Mouse (Mus musculus) kidney, postnatal 0 days (tissue): Measurements from ENCODE around the gene Atp5f1. TPM values are rescaled to one million over a fixed set of nuclear protein-coding genes. Genes with fewer than 3 reads are reported as not detected.

Source experiments
- ATAC-seq: fragments of 200-750 bp; cut with Nextera tagmentation; replicated peaks from 2 replicates; pipeline ENCODE4 v1.8.0; 2017; ENCODE audit warnings: low read depth, moderate number of reproducible peaks, moderate TSS enrichment, moderate library complexity; ENCODE audit not compliant: low FRiP score
- DNase-seq: peaks from one replicate; pipeline ENCODE4 v3.0.0-alpha.2; 2016; ENCODE audit warnings: low spot score
- H3K27ac ChIP-seq: fragments of 300-500 bp; sonication (generic); 2 replicates; pipeline ENCODE4 v1.5.1; 2014; ENCODE audit warnings: mild to moderate bottlenecking
- H3K27me3 ChIP-seq: fragments of 300-500 bp; sonication (generic); 2 replicates; pipeline ENCODE4 v1.6.1; 2014; ENCODE audit warnings: low read length, mixed read lengths; ENCODE audit not compliant: insufficient read depth
- H3K36me3 ChIP-seq: fragments of 300-500 bp; sonication (generic); 2 replicates; pipeline ENCODE4 v1.6.1; 2014; ENCODE audit warnings: low read length, mixed read lengths; ENCODE audit not compliant: insufficient read depth
- H3K4me1 ChIP-seq: fragments of 300-500 bp; sonication (generic); replicated peaks from 2 replicates; pipeline ENCODE4 v1.6.1; 2014; ENCODE audit warnings: antibody characterized with exemption, low read length, mixed read lengths; ENCODE audit not compliant: insufficient read depth
- H3K4me2 ChIP-seq: fragments of 300-500 bp; sonication (generic); 2 replicates; pipeline ENCODE4 v1.6.1; 2014; ENCODE audit warnings: mild to moderate bottlenecking, low read length, moderate library complexity, mixed read lengths
- H3K4me3 ChIP-seq: fragments of 300-500 bp; sonication (generic); replicated peaks from 2 replicates; pipeline ENCODE4 v1.5.1; 2014; ENCODE audit warnings: low read depth, low read length
- H3K9ac ChIP-seq: fragments of 300-500 bp; sonication (generic); 2 replicates; pipeline ENCODE4 v1.6.1; 2014; ENCODE audit warnings: low read depth, low read length
- H3K9me3 ChIP-seq: fragments of 300-500 bp; sonication (generic); replicated peaks from 2 replicates; pipeline ENCODE4 v1.6.1; 2016; ENCODE audit warnings: low read length, inconsistent platforms, mixed read lengths
- CTCF ChIP-seq: IDR thresholded peaks from 2 replicates; pipeline ENCODE4 v1.5.1; 2016; ENCODE audit warnings: antibody characterized with exemption, low read depth, mild to moderate bottlenecking, moderate library complexity
- WGBS: fragments of 180-500 bp; shearing (Covaris S2); extraction: QIAGEN DNeasy Blood & Tissue Kit; methylation state at CpG from one replicate; pipeline ENCODE4 v1.1.7; 2014; 5-methylcytosine and 5-hydroxymethylcytosine counted together
- polyA plus RNA-seq: library from polyadenylated mRNA; unstranded; fragments of >200 nt; fragmentation: Nextera tagmentation; extraction: Ambion mirVana; gene quantifications from 2 replicates; pipeline ENCODE4 v1.2.1, GENCODE M21; 2015

Atp5f1 gene
- polyA plus RNA-seq, 1 experiment from 2014 or later, result 779 TPM

- DNase-seq, result no peak
- no peak for ATAC-seq
- H3K4me1 ChIP-seq, result no peaks in the 10 kb centered on the region
- no peak overlapping the region for H3K4me2 ChIP-seq
- WGBS, result 63% methylated on average over 4 of the region's 4 CpGs
- no peaks in the 10 kb centered on the region for H3K27me3 ChIP-seq
- TF ChIP-seq CTCF, result no peak
- H3K9me3 ChIP-seq, result no peaks in the 10 kb centered on the region
- no peaks in the 10 kb centered on the region for H3K36me3 ChIP-seq
- no peak overlapping the region for H3K27ac ChIP-seq
- H3K4me3 ChIP-seq, result no peak overlapping the region
- H3K9ac ChIP-seq, result no peak overlapping the region
Observed at GRCm38 (mm10) chr3:105904213-105904612, 55.7 kb downstream of the Atp5f1 start.

GRCm38 (mm10) chr3:105901468-105901867, 58.4 kb downstream of the Atp5f1 start:
- Histone ChIP-seq H3K4me2 (no peak overlapping the region), H3K27me3 (no peaks in the 10 kb centered on the region), H3K4me3 (no peak overlapping the region), H3K4me1 (no peaks in the 10 kb centered on the region), H3K27ac (no peak overlapping the region), H3K36me3 (no peaks in the 10 kb centered on the region), H3K9me3 (no peaks in the 10 kb centered on the region), H3K9ac (no peak overlapping the region)
- no peak for TF ChIP-seq CTCF
- WGBS, result 77% methylated on average over 4 of the region's 4 CpGs
- ATAC-seq, result no peak
- no peak for DNase-seq

GRCm38 (mm10) chr3:105900716-105901115, 59.2 kb downstream of the Atp5f1 start:
- Histone ChIP-seq H3K27ac (no peak overlapping the region), H3K4me1 (no peaks in the 10 kb centered on the region), H3K9me3 (no peaks in the 10 kb centered on the region), H3K4me3 (no peak overlapping the region), H3K9ac (no peak overlapping the region), H3K36me3 (no peaks in the 10 kb centered on the region), H3K4me2 (no peak overlapping the region), H3K27me3 (no peaks in the 10 kb centered on the region)
- no peak for DNase-seq
- TF ChIP-seq CTCF, result no peak
- 76% methylated on average over 3 of the region's 3 CpGs for WGBS
- ATAC-seq, result no peak

- Histone ChIP-seq H3K4me2 (no peak overlapping the region), H3K36me3 (no peaks in the 10 kb centered on the region), H3K9me3 (no peaks in the 10 kb centered on the region), H3K27ac (no peak overlapping the region), H3K27me3 (no peaks in the 10 kb centered on the region), H3K4me3 (no peak overlapping the region), H3K9ac (no peak overlapping the region), H3K4me1 (no peaks in the 10 kb centered on the region)
- WGBS, result 75% methylated on average over 6 of the region's 6 CpGs
- ATAC-seq (no peak), DNase-seq (no peak)
- no peak for TF ChIP-seq CTCF
Observed at GRCm38 (mm10) chr3:105900266-105900665, 59.6 kb downstream of the Atp5f1 start.

GRCm38 (mm10) chr3:105899394-105900147, 60.3 kb downstream of the Atp5f1 start:
- no peaks in the 10 kb centered on the region for H3K9me3 ChIP-seq
- no peak overlapping the region for H3K9ac ChIP-seq
- no peak overlapping the region for H3K4me2 ChIP-seq
- H3K27ac ChIP-seq, result no peak overlapping the region
- no peaks in the 10 kb centered on the region for H3K4me1 ChIP-seq
- DNase-seq (peak; percentile 88), ATAC-seq (peak; percentile 66)
- WGBS, result 41% methylated on average over 8 of the region's 8 CpGs
- H3K36me3 ChIP-seq, result no peaks in the 10 kb centered on the region
- no peaks in the 10 kb centered on the region for H3K27me3 ChIP-seq
- H3K4me3 ChIP-seq, result no peak overlapping the region
- TF ChIP-seq CTCF, result peak; percentile 98

GRCm38 (mm10) chr3:105898861-105899260, 61.0 kb downstream of the Atp5f1 start:
- no peaks in the 10 kb centered on the region for H3K9me3 ChIP-seq
- DNase-seq, result no peak
- no peak overlapping the region for H3K27ac ChIP-seq
- H3K4me1 ChIP-seq, result 0 out of 2 replicates have a peak, but pooled peaks cover 3% of the 10 kb centered on the region
- WGBS, result 91% methylated on average over 11 of the region's 11 CpGs
- no peak overlapping the region for H3K4me3 ChIP-seq
- no peaks in the 10 kb centered on the region for H3K27me3 ChIP-seq
- H3K9ac ChIP-seq, result no peak overlapping the region
- H3K36me3 ChIP-seq, result no peaks in the 10 kb centered on the region
- no peak overlapping the region for H3K4me2 ChIP-seq
- ATAC-seq, result no peak
- no peak for TF ChIP-seq CTCF

GRCm38 (mm10) chr3:105898325-105898724, 61.6 kb downstream of the Atp5f1 start:
- no peak for ATAC-seq
- no peaks in the 10 kb centered on the region for H3K9me3 ChIP-seq
- no peak overlapping the region for H3K4me3 ChIP-seq
- WGBS, result 65% methylated on average over 2 of the region's 2 CpGs
- no peak overlapping the region for H3K4me2 ChIP-seq
- H3K36me3 ChIP-seq, result no peaks in the 10 kb centered on the region
- no peak overlapping the region for H3K9ac ChIP-seq
- H3K27me3 ChIP-seq, result no peaks in the 10 kb centered on the region
- no peak for TF ChIP-seq CTCF
- H3K4me1 ChIP-seq, result 0 out of 2 replicates have a peak, but pooled peaks cover 3% of the 10 kb centered on the region
- no peak for DNase-seq
- H3K27ac ChIP-seq, result no peak overlapping the region
